Mouse (Mus musculus) kidney, adult 9 months (tissue): ENCODE results near the gene Nrp1.

Source experiments
- DNase-seq: peaks from one replicate; pipeline ENCODE4 v3.0.0; 2022

Gene Nrp1

DNA sequence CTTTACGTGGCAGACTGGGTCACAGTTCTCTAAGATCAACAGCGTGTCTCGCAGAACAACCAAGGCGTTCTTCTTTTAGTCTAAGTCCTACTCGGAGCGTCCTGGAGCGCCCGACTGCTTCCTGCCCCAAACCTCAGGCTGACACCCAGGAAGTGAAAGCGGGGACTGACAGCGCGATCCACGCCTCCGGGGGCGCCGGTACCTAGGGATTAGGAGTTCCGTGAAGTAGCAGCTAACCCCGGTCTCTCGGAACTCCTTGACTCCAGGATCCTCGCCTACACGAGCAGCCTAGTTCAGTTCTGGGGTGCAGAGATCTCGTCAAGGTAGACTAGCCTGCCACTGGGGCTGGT lies at the start of gene Nrp1:
Gene Nrp1, plus strand, starts transcription at position 199 of the 350 bp plus-strand sequence.
- DNase-seq: peak; percentile 69

DNA sequence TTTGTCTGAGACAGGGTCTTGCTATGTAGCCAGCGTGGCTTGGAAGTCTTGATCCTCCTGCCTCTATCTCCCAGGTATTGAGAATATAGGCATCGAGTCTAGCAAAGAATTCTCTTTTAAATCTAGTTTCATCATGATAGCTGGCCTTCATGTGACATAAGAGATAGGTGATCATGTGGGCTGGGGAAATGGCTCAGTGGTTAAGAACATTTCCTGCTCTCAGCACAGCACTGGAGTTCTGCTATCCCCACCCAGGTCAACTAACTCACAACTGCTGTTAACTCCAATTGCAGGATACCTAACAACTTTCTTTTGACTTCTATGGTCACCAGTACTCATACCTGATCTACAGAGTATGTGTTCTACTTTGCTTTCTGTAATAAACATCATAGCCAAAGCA lies 37.6 kb upstream of the Nrp1 start:
- DNase-seq: no peak

DNA sequence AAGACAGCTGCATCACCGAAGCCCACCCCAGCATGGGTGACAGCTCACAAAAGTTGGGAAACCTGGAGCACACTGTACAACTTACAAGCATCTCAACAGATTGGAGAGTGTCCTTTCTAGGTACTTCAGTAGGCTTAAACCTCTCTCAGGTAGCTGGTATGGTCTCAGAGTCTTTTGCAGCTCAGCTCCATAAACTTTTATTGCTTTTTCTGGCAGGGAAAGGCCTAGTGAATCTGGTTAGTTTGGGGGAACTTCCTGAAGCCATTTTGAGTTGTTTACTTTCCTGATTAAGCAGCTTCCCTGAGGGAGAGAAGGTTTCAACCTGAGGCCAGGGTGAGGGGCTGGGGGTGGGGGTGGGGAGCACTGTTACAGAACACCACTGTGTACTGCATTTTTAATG lies 31.1 kb upstream of the Nrp1 start:
- DNase-seq: no peak

DNA sequence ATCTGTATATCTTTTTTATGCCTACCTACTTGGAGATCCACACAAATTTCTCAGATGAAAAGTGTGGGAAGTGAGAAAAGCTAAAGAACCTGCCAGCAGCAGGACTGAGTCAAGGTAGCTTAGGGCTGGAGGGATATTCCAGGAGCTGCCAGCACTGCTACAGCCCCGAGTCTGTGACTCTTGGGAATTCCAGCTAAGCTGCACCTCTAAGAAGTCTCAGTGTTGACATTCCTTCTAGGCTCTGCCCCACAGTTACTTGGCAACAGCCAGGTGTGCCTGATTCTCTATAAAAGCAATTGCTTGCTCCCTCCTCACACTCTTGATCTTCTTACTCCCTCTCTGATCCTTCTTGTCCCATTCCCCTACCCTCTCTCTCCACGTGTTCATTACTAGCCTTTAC lies 30.5 kb upstream of the Nrp1 start:
- no peak for DNase-seq

DNA sequence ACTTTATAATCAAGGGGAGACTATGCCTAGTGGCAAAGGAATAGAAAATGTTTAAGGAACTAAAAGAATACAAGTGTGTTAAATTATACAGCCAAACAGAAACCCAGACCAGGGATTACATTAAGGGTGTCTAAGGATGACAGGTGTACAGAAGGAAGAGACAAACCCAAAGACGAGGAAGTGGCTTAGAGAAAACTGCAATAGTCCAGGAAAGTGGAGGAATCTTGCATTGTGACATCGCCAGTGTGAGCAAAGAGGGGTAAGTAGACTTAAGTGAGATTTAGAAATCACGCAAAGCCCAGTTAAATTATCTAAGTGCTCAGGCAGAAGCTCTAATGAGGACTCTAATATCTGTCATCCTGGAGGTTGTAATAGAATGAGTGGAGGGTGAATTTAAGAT lies 28.9 kb upstream of the Nrp1 start:
- no peak for DNase-seq

DNA sequence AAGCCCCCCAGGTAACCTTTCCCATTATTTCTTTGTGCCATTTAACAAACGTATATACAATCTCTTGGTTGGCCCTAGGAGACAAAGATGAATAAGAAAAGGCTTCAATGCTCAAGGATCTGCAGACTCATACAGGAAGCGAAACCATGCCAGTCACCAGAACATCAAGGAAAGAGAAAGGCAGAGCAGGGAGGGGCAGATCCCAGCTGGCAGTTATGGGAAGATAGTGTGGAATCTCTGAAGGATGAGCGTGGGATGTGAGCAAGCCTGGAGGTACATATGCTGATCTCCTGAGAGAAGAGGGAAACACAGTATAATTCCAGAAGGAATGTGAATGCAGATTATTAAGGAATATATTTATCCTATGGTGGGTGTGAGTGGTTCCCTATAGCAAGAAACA lies 22.4 kb upstream of the Nrp1 start:
- no peak for DNase-seq

DNA sequence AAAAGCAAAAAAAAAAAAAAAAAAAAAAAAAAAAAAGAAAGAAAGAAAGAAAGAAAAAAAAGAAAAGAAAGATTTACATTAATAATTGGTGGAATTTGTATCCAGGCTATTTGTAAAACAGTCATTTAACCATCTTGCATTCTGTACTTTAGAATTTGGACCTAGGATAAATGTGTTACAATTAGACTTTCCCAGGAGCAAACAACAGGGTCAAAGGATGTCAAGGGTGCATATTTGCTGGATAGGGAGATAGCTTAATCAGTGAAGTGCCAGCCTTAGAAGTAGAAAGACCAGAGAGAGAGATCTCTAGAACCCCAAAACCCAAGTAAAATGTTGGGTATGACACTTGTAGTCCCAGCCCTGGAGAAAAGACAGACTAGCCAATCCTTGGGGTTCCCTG lies 19.5 kb upstream of the Nrp1 start:
- DNase-seq: peak; percentile 76

DNA sequence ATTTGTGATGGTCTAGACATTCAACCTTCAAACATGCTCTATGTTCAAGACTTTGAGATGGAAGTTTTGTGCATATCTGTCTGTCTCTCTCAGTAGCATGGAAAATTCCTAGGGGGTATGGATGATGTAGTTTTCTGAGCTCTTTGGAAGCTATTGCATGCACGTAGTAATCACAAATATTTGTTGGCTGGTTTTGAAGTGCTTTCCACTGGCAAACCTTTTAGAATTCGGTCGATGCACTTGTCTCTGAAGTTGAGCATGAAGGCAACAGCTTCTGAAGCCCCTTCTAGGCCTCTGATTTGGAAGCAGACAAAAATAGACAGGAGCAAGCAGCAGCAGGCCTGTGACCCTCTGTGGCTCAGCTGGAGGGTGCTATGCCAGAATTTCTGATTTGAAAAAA lies 18.9 kb upstream of the Nrp1 start:
- DNase-seq: no peak

DNA sequence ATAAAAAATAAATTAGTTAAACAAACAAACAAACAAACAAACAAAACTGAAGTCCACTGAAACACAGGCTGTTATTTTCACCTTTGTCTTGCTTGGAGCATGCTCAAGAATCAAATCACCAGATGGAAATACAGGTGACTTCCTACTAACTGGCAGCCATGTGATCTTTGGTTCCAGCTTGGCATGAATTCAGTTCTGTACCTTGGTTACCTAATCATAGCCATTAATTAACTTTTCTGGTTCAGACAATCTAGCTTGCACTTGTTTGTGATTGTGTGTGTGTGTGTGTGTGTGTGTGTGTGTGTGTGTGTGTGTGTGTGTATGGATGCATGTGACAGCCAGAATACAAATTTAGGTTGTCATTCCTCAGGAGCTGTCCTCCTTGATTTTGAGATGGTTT lies 8.0 kb upstream of the Nrp1 start:
- DNase-seq: peak; percentile 92

DNA sequence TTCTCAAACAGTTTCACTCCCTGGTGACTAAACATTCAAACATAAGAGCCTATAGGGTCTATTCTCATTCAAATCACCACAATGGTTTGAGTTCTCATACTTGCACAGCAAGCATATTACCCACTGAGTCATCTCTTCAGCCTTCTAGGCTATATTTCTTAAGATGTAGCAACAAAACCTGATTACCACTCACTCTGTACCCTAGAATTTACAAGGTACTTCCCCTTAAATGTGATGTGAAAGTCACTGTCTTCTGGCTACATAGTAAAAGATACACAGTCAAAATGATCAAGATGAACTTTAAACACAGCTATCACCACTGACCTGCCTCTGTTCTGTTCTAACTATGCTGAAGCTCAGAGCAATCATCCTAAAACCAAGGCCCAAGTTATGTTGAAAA lies 7.2 kb upstream of the Nrp1 start:
- DNase-seq: no peak

DNA sequence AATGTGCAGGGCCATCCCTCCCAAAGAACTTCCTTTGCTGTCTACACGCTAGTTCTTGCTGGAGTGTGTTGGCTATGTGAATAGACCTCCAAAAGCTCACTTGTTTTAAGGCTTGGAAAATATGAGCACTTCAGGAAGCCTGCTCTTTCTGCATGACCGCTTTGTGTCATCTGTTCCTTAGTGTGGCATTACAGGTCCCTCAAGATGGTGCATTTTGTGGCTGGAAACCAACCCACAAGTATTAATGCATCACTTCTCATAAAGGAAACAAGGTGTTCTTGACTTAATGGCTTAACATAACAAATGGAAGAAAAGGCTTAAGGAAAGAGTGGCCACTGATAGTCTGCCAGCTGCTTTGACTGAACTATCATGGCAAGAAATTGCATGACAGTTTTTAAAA lies 5.6 kb upstream of the Nrp1 start:
- DNase-seq: no peak

DNA sequence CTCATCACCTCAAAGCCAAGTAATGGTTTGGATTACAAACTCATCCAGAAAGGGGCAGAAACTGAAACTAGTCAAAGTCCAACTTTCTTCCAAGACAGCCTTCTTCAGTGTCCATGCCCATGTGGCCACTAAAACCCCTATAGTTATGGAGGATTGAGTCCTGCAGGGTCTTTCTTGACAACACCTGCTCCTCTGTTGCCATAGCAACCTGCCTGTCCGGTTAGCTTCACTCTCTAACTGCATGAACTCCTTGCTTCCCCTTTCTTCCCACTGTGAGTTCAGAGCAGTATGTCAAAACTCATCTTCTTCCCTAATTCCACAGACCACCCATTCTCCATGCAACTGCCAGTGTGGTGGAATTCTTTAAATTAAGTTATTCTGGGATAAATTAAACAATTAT lies 4.4 kb upstream of the Nrp1 start:
- DNase-seq: no peak

DNA sequence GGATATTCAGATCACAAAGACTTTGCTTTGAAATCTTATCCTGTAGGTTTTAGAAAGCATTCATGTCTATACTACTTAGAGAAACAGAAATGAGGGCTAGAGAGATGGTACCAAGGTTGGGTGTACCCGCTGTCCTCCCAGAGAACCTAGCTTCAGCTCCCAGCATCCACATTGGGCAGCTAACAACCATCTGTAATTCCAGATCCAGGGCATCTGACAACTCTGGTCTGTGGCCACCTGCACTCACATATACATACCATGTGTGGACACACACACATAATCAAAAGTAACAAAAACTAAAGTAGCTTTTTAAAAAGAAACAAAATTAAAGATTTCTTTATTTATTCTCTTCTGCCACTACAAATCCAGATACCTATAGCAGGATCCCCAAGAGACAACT lies 3.3 kb upstream of the Nrp1 start:
- no peak for DNase-seq

DNA sequence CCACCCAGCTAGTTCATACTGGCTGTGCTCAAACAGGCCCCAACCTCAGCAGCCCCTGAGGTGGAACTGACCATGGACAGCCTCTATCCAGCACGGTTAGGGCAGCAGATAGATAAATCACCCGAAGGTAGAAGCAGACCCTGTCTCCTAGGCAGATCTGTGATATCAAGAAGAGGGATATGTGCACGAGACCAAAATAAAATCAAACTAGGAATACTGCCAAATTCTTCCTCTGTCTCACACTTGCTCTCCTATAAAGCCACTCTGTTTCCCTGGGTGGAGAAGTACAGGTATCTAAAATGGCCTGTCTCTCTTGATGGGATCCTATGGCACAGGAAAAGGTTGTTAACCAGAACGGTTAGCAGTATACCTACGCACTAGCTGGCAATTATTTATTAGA lies 2.2 kb upstream of the Nrp1 start:
- peak; percentile 30 for DNase-seq

DNA sequence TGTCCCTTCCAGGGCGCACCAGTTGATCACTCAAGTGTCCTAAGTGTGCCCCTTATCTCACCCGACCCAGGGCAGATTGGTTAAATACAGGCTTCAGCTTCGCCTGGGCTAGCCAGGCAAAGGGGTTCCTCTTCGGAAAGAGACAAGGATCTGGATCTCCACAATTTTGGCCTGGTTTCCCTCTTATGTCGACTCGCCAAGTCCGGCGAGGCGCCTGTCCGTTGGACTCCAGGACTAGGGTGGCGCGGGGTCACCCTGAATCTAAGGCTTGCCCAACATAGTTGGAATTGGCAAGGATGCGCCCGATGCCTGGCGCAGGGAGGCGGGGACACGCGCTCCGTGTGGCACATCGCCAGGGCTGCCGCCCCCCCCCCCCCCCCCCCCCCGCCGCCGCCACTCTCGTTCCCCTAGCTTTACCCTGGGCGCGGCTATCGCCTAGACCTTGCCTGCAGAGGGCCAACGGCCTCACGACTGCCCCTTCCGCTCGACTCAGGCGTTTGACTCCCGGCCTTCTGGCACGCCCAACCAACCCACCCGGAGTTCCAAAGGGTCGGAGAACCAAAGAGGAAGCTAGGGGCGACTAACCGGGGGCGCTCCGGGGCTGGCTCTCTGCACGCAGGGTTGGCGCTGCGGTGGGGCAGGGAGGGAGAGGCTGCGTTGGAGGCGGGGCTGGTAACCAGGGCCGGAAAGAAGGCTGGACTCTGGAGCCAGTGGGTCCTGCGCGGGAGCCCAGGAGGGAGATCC lies 1.4 kb upstream of the Nrp1 start:
- DNase-seq: peak; percentile 94

DNA sequence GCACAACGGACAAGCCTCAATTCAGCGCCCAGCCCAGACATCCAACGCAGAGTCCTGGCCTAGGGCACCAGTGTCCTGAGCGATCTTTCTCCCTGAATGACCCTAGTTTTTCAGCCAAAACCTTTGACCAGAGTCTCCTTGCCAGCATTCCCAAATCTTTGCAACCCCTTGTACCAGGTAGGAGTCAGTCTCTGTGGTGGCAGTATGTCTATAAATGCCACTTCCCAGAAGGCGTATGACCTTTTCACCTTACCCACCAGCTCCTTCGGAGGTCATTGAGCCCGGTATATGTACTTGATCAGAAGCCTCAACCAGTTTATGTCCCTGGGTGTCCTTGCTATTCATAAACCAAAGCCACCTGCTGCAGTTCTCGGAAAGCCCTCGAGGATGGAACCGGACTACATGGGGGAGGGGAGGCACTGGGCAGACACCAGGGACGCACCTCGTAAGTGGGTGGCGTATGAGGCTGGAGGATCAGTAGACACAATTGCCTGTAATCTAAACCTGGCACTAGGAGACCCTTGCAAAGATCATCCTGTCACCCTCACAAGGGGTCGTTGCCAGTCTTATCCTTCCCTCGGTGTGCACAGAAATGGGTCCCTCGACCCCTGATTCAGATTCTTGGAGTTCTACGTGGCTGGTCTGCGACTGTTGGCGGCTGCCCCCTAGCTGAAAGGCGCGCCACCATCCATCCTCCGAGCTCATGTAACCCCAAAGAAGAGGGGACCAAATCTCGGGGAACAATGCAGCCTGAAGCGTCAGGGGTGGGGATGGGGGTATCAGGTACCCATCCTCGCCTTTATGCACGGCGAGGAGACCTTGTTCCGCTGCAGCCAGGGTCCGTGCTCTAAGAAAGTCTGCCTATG lies 631 bp upstream of the Nrp1 start:
- peak; percentile 85 for DNase-seq

DNA sequence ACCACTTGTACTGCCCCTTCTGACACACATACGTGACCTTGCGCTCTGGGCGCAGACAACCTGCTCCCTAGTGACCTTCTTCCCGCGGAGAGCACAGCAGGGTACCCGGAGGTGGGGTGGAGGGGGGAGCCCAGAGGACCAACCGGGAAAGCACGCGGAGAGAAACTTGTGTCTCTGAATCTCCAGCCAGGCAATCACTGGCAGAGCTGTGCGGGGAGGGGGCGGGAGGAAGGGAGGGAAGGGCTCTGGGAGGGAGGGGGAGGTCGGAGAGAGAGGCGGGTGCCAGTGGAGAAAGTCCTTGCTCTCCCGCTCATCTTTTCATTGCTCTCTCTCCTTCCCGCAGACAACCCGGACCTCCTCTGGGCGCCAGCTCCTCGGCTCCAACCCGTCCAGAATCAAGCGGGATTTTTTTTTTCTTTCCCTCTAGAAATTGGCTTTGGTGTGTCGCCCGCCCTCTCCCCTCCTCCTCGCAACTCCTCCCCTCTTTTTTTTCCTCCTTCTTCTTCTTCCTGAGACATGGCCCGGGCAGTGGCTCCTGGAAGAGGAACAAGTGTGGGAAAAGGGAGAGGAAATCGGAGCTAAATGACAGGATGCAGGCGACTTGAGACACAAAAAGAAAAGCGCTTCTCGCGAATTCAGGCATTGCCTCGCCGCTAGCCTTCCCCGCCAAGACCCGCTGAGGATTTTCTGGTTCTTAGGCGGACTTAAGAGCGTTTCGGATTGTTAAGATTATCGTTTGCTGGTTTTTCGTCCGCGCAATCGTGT lies 534 bp downstream of the Nrp1 start:
- peak; percentile 87 for DNase-seq

DNA sequence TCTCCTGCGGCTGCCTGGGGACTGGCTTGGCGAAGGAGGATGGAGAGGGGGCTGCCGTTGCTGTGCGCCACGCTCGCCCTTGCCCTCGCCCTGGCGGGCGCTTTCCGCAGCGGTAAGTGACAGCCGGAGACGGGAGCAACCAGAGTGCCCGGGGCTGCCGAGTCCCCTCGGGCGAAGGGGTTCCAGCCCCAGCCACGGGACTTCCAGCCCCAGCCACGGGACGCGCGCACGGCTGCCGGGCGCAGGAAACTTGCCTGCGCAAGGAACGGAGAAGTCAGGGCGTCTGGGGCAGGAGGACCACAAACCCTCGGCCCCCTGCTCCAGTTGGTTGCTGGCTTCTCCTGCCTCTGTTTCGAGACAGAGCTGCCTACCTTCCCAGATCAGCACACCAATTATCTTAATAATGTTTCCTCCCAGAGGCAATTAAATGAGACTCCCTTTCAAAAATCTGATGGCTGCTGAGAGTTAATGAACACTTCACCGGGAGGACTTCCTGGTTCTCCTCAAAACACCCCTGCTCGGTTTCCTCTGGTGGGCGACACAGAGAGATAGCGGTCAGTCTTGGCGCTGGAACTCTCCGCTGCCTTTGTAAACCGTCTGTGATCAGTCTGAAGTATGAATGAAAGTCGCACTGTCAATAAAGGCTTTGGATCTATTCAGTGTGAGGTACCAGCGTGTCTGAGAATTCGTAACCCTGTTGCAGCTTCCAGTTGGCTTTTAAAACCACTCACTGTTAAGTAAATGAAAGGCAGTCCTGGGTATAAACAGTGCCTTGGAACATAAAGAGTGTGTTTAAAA lies 1.3 kb downstream of the Nrp1 start:
- no peak for DNase-seq

DNA sequence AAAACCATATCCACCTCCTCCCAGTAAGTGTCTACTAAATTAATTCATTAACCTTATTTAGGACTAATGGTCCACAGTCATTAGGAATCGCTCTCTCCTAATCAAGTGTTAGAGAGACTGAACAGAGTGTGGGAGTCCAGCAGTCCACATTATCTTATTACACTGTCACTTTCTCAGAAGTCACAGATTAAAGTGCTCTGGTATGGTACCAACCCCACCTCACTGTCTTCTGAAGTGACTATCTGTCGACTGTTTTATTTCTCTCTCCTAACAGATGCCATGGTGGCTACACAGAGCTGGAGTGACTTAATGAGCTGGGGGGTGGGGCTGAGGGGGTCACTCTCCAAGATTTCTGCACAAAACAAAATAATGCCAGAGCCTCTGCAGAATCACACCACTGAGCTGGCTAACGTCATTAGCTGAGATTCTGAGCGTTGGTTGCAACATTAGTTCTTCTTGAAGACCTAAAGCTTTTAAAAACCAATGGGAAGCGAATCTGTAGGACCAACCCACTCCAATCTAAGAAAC lies 3.0 kb downstream of the Nrp1 start:
- no peak for DNase-seq

DNA sequence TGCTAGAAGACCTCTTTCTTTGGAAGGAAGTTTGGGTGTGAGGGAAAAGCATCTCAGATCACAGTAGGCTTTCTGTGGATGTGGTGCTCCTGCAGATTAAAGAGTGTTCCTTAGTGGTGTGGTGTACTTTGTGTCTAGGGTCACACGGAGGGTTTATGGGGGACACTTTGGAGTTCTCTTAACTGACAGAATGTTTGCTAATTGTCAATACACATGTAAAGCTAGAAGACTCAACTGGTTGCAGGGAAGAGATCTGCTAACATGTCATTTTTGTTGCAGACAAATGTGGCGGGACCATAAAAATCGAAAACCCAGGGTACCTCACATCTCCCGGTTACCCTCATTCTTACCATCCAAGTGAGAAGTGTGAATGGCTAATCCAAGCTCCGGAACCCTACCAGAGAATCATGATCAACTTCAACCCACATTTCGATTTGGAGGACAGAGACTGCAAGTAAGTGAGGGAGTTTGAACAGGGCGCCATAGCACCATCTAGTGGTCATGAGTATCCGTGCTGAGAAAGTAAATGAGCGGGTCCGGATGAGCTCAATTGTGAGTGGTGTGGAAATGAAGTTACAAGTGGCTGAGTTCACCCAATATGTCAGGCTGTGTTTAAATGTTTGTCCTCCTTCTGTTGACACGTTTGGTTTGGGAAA lies 4.7 kb downstream of the Nrp1 start:
- peak; percentile 91 for DNase-seq

DNA sequence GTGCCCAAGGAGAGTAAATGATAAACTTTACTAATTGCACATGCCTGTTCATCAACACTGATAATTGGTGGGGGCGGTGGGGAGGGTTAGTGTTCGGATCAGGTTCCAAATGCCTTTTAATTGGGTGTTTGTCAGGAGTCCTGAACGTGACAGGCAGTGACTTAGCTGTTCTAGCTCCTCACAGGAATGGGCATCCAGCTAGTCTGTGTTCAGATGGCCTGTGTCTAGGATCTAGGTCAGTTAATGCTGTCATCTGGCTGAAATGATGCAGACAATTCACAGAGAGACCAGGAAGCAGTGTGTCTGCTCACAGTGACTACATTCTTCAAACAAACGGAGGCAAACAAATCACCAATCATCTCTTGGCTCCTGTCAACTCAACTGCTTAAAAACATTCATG lies 12.1 kb downstream of the Nrp1 start:
- DNase-seq: no peak

DNA sequence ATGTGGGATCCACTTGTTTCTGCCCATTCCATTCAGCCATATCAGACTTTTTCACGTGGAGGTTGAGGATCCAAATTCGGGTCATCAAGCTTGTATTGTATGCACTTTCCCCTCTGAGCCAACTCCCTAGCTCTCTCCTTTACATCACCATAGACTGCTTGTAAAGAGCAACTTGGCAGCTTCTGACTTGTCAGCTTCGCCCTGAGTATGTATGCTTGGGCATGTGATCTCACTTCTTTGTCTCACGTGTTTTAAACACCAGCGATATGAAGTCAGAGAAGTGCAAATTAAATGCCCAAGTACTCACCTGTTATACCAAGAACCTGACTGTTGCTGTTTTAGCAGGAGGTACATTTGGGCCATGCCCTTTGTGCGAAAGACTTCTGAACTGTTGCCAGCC lies 12.6 kb downstream of the Nrp1 start:
- no peak for DNase-seq
